Mouse (Mus musculus): Measurements from ENCODE around the gene Wbp2nl.

Wbp2nl gene

DNA sequence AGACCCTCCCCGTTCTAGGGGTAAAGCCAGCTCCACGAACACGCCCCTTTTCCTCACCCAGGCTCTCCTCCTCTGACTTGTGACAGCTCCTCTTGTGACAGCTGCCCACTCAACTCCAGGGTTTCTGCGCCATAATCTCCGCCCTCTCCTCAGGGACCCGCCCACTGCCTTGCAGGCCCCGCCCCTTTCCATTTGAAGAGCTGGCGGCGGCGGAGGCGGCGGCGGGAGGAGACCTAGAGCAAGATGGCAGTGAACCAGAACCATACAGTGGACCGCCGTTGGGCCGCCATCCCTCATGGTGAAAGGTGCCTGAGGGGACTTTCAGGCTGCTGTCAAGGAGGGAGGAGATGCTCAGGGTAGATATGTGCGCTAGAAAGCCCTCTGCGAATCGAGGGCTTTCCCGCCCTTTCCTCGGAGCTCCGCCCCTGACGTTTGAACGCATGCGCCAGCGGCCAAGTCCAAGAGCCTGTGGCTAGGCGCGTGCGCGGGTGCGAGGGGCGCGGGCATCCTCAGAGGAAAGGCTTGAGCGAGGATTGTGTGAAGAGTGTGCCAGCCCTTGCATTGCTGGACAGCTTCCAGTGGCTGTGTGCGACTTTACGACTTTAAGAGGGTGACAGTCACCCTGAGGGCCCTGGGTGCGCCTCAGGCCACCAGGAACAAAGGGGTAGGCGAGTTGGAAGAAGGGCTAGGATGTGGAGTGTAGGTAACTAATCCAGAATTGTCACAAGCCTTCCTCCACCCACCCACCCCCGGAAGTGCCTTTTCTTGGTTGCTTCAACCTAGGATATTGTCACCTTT is at the start of gene Wbp2nl:
Gene Wbp2nl, plus strand, starts transcription at position 191 of the 798 bp plus-strand sequence.
- DNase-seq = peak; percentile 9

- DNase-seq = no peak
Measured at GRCm38 (mm10) chr15:82251579-82251978, 47.2 kb upstream of the Wbp2nl start.

GRCm38 (mm10) chr15:82252097-82252496 is 46.7 kb upstream of the Wbp2nl start, which contains the start of gene 1500009C09Rik:
TSS of gene 1500009C09Rik (plus strand) at chr15:82252397.
- DNase-seq = no peak

GRCm38 (mm10) chr15:82255248-82255647 is 43.5 kb upstream of the Wbp2nl start:
- DNase-seq = no peak

DNA sequence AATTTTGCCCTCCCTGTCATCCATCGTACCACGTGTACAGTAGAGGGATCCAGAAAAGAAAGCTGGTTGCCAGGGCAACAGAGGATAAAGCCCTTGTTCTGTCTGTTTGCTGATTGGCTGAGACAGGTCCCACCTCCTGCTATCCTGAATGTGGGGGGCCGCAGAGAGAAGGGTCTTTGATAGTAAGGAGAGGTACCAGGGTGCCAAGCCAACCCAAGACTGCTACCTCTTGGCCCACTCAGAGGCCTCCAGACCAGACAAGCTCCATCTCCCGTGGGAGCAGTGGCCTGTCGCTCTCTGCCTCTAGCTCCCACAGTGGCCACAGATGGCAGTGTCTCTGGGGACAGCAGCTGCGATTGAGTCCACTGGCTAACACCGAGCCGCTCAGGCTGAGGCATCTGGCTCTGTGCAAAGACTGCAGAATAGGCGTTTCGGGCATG is 42.8 kb upstream of the Wbp2nl start:
- DNase-seq = no peak

GRCm38 (mm10) chr15:82259510-82259909 is 39.2 kb upstream of the Wbp2nl start:
- DNase-seq = peak; percentile 69

- DNase-seq = peak; percentile 54
Measured at GRCm38 (mm10) chr15:82266356-82266755, 32.4 kb upstream of the Wbp2nl start.

- no peak for DNase-seq
Measured at GRCm38 (mm10) chr15:82268185-82268584, 30.6 kb upstream of the Wbp2nl start.

DNA sequence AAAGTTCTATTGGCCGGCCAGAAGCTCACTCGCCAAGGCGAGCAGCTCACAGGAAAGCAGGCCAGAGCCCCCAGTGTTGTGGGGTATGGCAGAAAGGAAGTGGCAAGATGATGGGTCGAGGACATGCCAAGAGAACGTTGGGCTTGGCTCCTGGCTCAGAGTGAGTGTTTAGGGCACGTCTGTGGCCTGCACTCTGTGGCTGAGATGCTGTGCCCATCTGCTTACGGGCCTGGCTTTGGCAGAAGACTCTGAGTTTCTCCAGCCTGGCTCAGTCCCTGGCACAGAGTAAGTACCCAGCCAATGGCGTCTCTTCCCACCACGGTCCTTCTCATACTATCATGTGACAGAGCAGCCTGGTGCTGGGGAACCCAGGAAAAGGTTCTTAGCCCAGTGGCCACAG is 30.0 kb upstream of the Wbp2nl start:
- no peak for DNase-seq

- DNase-seq = peak; percentile 56
Measured at GRCm38 (mm10) chr15:82271201-82271600, 27.6 kb upstream of the Wbp2nl start.

DNA sequence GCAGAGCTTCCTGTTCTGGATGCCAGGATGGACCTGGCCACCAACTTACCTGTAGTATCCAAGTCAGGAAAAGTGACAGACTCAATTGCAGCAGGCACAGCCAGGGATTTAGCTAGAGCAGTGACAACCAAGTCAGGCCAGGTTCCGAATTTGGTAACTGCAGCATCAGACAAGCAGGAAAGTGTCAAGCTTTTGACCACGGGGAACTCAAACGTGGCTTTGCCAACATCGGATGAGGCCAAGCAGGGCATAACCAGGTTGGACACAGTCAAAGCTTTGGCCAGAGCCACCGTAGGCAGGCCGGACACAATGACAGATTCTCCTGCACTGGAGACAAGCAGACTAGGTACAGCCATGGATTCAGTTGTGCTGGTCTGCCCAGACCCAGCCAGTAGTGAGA is 26.5 kb upstream of the Wbp2nl start:
- DNase-seq = no peak

- no peak for DNase-seq
Measured at GRCm38 (mm10) chr15:82274593-82274926, 24.2 kb upstream of the Wbp2nl start, which contains the start of gene Sept3. TSS of gene Sept3 (plus strand) at chr15:82274893.

DNA sequence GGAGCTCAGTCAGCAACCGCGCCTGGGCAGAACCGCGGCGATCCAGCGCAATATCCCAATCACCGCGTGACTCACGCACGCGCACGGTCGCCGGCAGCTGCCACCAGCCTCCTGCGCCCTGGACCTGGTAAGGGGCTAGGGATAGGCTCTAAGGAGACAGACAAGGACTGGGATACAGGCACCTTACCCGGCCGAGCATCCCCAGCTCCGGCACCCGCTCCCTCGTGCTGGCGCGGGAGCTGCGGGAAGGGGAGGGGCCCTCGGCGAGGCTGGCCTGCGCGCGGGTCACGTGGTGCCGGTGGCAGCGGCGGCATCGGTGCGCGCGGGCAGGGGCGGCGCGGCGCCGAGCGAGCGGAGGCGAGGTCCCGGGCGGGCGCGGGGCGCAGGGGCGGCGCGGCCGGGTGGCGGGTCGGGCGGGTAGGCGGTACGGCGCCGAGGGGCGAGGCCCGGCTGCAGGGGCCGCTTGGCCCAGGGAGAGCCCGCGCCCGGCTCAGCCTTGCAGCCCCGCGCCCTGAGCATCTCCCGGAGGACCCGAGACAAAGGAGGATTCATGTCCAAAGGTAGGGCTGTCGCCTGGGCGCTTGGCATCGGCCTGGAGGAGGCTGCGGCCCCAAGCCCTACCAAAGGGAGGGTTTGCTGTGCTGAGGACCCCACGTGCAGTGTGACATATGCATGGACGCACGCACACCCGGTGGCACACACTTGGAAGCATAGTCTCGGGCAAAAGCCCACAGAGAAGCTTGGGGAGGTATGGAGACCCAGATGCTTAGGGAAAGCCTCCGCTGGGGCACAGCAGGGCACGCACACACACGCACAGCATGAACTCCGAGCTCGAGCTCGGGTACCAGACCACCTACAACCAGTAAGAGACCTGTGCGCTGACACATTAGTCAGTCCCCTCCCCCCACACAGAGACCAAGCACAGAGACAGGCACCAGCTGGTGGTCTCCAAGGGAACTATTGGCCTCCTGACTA is 23.5 kb upstream of the Wbp2nl start:
- DNase-seq = peak; percentile 22

GRCm38 (mm10) chr15:82277591-82277990 is 21.2 kb upstream of the Wbp2nl start:
- no peak for DNase-seq

GRCm38 (mm10) chr15:82280638-82281037 is 18.1 kb upstream of the Wbp2nl start:
- DNase-seq = no peak

GRCm38 (mm10) chr15:82286157-82286556 is 12.6 kb upstream of the Wbp2nl start:
- no peak for DNase-seq

GRCm38 (mm10) chr15:82290252-82290651 is 8.5 kb upstream of the Wbp2nl start:
- no peak for DNase-seq

DNA sequence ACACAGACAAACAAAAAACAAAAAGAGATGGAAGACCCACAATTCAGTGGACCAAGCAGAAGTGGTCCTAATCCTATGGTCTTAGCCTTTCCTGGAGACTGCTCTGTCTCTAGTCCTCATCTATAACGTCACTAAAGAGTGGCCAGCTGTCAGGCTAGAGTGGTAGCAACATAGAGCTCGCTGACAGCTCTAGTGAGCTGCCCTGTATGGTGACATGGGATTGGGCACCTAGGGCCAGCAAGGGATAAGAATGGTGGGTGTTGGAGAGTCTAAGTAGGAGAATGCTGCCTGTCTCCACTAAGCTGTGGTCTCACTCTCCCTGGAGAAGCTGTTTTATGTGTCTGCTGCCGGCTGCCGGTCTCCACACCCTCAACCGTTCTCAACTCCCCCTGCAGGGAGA is 5.9 kb upstream of the Wbp2nl start:
- DNase-seq = no peak

- peak; percentile 19 for DNase-seq
Measured at GRCm38 (mm10) chr15:82293271-82293711, 5.5 kb upstream of the Wbp2nl start.

DNA sequence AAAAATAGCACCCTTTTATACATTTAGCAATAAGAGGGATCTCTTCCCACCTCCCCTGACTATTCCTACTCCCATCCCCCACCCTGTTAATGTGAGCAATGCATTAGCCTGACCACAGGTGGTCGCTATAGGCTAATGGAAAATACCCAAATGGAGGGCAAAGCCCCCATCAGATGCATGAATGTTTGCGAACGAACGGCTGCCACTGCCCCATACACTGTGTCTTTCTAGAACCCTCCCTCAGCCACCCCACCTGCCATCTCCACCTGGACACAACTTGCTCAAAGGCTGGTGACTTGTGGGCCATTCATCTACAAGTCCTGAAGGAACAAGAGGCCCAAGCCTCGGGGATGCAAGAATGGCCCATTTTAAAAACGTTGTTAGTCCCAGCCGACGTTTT is 4.7 kb upstream of the Wbp2nl start:
- no peak for DNase-seq

DNA sequence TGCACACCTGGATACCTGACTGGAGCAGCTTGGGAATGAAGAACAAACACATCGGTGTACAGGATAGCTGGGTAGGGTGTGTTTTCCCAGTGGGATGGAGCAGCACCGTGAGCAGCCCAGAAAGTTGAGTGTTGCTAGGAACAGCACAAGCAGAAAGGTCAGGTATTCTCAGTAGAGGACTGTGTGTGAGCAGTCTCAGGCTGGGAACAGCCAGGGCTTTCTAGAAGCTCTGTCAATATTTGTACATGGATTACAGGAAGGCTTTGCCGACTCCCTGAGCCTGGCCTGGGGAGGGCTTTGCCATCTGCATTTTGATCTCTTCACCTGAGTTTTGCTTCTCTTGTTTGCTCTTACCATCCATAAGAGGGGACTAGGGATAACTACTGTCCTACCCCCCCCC is 8.4 kb downstream of the Wbp2nl start:
- no peak for DNase-seq

- no peak for DNase-seq
Measured at GRCm38 (mm10) chr15:82308416-82308815, 9.7 kb downstream of the Wbp2nl start.

GRCm38 (mm10) chr15:82317839-82318238 is 19.1 kb downstream of the Wbp2nl start:
- DNase-seq = no peak

- DNase-seq = no peak
Measured at GRCm38 (mm10) chr15:82319613-82320012, 20.9 kb downstream of the Wbp2nl start.
